Mouse (Mus musculus) retina, embryonic 14.5 days (tissue): Measurements from ENCODE around the gene Ndufa5.

Source experiments
- DNase-seq: peaks from one replicate; pipeline ENCODE4 v3.0.0-alpha.2; 2015; ENCODE audit warnings: low spot score

Ndufa5 gene

DNA sequence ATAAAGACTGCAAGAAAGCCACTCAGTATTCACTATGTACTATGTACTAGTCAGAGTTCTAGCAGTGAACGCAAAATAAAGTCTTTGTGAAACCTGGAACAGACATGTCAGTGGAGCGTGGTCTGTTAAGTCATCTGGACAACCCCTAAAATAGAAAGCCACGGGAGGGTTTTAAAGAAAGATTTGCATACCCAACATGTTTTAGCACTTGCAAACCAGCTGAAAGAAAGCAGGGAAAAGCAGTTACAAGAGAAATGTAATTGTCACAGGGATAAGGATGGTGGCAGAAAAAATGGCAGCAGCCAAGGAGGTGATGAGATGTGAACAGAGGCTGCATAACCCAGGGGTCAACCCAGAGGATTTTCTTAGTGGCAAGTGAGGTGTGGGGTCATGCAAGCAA is 2.1 kb downstream of the Ndufa5 start:
- DNase-seq: no peak

DNA sequence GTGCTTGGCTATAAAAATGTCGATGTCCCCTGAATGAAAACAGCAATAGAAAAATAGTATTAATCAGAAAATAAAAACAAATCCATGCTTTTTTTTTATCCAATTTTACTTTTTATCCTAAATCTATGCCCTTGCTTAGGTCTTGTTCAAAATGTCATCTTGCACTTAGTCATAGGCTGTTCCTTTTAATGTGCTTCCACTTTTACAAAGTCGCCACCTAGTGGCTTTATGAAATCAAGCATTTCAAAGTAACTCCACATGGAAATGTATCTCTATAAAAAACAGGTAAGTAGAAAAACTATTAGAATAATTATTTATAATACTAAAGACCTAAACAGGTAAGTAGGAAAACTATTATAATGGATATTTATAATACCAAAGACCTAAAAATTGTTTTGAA is 11.6 kb downstream of the Ndufa5 start:
- DNase-seq: peak; percentile 65

DNA sequence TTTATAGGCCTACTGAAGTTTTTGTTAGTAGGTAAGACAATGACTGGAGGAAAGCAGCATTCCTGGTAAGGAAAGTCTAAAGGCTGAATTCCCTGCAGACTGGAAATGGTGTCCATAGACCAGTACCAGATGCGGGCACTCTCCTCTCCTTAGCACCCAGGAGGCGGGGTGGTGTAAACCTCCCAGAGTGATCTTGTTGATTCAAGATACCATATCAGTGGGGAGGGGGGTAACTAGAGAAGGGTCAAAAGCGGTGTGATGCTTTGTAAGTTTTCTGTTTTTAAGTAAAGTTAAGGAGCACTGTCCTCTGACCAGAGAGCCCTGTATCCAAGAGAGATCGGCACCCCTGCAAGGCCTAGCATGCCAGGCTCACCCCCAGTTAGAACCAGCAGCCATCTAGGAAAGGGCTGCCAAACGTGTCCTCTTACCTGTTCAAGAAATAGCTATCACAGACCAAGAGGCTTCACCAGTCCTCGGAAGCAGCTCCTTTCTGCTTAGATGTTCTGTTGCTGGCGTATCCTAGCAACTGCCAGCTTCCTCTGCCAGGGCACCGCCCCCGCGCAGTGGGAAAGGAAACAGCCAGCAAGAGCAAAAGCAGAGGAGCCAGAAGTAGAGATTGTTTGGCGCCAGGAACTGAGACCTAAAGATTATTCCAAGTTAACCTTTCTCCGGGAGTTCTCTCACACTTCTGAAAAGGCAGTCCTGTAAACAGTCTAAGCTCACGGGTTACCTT is 13.1 kb downstream of the Ndufa5 start, which contains the start of gene Iqub:
TSS of gene Iqub (minus strand) at position 516 of the 733 bp plus-strand sequence.
- DNase-seq: peak; percentile 66

DNA sequence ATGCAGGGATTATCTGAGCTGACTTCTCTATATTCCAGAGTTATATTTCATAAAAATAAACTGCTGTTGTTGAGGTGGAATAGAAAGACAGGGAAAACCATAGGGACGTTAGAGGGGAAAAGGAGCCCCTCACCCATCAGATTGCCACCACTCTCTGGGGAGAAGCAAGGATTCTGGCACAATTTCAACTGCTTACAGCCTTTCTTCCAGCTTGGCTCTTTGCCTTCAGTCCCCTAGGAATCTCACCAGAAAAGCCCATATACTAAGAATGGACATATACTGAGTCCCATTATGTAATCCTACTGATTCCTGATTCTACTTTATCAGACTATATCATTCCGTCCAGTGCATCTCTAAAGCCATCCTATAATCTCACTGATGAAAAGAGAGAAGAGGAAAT is 23.7 kb downstream of the Ndufa5 start:
- no peak for DNase-seq

DNA sequence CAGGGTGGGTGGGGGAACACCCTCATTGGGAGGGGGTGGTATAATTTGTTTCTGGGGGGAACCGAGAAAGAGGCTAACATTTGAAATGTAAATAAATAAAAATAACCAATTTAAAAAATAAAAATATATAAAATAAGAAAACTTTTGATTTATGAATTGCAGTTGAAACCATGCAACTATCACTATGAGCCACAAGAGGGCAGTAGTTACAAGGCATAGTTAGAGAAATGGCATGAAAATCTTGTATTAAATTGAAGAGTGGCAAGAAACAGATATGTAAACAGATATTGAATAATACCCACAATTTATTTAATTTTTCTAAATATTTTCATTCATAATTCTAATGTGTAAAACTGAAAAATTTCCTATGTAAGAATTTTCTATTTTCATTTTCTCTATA is 37.5 kb downstream of the Ndufa5 start:
- peak; percentile 60 for DNase-seq

DNA sequence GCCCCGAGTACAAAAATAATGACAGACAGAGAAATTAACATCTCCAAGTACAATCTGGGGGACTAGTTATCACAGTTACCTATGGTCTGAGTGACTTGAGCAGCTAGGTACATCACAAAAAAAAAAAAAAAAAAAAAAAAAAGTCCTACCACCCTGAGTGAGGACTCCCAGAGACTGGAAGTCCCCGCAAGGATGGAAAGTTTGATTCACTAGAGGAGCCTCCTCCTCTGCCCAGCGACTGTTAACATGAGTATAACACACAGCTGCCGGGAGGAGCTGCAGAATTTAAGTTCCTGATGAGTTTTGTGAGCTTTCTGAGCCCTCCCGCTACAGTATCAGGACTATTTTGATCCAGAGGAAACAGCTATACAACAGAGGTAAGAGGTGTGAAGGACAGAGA is 41.3 kb downstream of the Ndufa5 start:
- DNase-seq: no peak

DNA sequence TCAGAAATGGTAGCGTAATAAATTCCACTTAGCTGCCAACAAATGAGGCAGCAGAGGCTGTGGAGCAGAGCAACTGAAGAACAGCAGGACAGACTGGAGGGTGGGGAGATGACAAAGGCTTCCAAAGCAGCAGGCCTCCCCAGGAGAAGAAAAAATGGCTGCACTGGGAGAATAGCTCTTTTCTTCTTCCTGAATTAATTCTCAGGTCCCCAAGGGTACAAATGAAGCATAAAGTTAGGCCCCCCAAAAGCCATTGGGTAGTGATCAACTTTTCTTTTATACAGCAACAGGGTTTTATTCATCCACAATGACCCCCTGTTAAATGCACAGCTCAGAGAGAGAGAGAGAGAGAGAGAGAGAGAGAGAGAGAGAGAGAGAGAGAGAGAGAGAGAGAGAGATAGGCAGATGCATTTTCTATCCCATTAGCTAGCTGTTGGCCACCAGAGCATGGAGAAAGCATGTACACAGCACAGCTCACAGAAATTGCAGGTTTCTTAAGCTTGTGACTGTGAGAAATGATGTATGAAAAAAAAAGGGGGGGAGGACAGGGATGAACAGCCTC is 57.2 kb downstream of the Ndufa5 start:
- no peak for DNase-seq

DNA sequence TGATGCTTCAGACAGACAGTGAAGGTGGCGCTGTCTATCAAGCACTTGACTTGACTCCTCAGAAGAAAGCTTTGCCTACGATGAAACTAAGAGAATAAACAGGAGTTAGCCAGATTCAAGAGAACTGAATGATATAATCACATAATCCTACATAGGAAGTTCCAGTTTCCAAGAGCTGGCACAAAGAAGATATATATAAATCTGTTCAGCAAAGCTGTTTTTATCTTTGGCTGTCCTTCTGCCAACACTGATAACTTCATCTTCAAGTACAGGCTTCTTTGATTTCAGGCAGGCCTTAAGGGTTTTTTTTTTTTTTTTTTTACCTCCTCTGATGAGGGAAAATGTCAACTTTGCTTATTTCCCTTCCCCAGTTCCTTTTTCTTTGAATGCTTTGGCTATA is 57.7 kb downstream of the Ndufa5 start:
- DNase-seq: no peak
